Mouse (Mus musculus) urinary bladder, adult 18-20 months (tissue): ENCODE measurements around the gene Slc39a8.

Source experiments
- DNase-seq, 2 experiments: peaks; one replicate each; pipeline ENCODE4 v3.0.0; 2022; ENCODE audit warnings: low spot score in 2 of 2, mixed read lengths in 2 of 2

The Slc39a8 gene

DNA sequence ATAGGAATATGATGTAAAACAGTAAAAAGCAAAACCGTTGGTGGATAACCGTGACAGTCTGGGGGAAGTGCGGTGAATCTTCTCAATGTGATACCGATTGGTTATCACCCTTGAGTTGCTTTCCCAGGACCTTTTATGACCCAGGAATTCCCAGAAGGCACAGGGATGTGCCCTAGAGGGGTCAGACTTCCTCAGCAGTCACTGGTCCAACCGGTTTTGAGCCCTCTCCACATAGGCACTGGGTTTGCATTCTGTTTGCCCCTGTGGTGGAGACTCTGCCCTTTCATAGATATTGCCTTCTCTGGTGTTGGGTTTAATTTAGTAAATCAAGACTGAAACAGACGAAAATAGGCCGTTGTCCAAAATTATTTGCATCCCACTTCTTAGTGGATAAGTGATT, 20.8 kb downstream of the Slc39a8 start:
- DNase-seq: no peak

DNA sequence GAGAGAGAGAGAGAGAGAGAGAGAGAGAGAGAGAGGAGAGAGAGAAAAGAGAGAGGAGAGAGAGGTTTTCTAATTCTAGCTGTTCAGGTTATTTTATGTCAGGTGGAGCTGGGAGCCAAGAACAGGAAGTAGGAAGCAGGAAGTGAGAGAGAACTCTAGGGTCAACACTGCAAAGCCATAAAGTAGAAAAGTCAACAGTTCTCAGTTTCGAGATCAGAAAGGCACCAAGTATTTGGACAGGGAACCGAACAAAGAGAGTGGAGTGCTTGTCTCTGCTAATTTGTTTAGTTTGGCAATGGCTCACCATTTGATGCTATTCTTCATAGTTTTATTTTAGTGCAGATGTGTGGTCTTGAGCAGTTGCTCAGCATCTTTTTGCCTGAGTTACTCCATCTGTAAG, 26.5 kb downstream of the Slc39a8 start:
- DNase-seq: no peak

DNA sequence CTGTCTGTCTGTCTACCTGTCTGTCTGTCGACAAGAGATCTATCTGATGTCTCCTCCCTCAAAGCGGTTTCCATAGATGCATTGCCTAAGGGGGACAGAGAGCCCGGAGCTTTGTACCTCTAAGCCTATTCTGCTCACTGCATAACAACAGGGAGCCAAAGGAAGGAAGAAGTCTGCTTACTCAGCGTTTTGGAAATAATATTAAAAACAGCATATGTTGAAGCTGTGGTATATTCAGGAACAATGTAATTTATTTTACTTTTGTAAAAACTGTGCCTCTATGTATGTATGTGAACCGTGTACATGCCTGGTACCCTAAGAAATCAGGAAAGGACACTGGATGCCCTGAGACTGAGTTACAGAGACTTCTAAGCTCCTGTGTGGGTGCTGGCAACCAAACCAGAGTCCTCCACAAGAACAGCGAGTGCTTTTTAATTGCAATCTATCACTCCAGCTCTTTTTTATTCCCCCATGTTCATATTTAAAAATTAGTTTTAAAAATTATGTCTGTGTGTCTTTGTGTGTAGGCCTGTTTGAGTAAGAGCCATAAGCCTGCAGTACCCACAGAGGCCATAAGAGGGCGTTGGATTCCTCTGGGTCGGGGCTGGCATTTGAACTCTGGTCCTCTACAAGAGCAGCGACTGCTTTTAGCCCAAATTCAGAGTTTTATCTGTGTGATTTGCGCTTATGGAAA, 28.7 kb downstream of the Slc39a8 start:
- no peak for DNase-seq

DNA sequence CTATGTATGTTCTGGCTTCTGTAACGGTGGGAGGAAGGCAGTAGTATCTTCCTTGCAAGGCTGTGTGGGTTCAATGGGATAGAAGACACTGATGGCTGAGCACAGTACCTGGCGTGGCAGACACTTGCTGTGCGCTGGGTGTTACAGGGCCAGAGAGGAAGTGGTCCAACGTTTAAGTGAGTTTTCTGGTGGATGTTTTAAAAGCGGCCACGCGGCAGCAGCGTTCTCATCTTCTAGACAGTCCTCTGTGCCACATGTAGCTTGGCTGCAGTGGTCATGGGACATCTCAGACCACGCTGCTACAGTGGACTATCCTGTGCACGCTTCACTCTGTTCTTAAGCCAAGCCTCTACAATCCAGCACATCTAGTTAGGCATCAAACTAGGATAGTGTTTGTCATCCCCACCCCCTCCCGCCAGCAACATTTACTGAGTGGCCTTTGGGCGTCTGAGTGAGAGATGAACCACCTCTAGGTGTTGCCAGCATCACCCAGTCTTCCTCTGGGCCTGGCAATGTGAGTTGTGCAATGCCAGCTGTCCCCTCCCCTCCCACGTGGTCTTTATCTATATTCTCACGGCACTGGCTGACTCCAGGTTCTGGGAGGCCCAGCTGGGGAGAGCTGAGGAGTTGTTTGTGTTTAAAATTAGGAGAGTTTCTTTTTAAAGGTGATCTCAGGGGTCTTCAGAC, 29.4 kb downstream of the Slc39a8 start:
- no peak for DNase-seq

DNA sequence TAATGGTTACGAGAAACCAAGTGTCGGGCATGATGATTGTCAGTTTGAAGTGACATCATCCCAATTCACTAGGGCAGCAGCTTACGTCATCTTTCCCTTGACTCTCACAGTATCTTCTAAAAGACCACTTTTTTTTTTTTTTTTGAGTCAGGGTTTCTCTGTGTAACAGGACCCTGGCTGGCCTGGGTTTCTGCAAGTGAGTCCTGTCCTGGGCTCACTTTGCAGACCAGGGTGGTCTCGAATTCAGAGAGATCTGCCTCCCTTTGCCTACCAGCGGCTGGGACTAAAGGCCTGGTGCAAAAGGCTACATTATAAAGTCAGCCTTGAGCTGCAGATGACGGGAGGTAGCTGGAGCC, 29.9 kb downstream of the Slc39a8 start:
- DNase-seq: no peak

DNA sequence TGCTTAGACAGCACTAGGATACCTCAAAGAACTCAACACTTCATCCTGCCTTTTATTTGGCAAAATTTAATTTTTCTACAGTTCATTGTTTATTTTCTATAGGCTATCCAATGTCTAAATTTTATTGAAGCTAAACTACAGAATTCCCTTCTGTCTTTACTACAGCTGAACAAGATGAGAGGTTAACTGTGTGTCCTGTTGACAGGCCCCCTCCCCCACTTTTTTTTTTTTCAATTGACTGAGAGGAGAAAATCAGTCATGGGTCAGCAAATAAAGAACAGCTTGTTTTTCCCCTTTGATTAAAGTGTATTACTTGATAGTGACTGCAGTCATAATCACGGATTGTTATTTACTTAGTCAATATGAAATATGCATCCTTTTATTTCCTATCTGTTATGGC, 31.2 kb downstream of the Slc39a8 start:
- no peak for DNase-seq

DNA sequence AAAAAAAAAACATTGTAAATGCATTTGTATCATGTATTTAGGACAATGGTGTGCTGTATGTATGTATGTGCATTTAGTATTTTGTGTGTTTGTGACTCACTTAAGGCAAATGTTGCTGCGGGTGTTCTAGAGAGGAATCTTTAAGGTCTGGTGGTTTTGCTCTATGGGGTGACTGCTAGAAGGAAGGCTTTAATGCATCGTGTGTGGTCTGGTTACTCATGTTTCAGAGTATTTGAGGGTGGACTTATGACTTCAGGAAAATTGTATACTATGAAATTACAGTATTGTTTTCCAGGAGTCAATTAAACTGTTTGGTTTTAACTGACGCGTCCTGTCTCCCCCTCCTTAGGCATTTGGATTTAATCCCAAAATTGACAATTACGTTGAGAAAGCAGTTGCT, 32.1 kb downstream of the Slc39a8 start:
- no peak for DNase-seq

DNA sequence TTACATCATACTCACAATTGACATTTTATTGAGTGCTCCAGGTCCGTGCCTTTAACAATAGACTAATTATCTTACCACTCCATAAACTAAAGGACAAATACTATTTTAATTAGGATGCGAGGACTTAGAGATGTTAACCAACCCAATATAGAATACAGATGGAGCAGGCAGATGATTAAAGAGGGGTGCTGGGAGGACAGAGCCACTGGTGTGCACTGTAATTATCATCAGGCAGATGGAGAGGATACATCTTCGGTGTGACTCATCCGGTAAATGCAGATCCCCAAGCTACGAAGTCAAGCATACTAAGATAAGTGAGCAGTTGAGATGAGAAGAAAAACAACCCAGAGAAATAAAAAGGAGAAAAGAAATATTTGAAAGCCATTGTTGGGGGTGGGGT, 34.4 kb downstream of the Slc39a8 start:
- no peak for DNase-seq

DNA sequence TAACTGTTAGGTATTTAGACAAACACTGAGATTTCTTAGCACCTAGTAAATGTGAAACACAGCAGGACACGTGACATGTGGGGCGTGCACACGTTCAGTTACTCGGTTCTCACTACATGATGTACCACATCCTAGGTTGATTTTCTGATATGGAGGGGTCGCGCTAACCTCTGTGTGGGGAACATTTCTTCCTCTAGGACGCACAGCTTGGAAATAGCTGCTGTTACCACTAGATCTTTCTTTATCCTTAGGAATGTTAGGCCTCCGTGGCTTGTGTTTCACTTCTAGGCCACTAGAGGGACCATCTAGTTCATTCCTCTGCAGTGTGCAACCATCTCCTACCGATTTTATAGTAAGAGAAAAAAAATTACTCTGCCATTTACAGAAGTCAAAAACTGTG, 37.7 kb downstream of the Slc39a8 start:
- no peak for DNase-seq

GRCm38 (mm10) chr3:135869041-135869440, 44.0 kb downstream of the Slc39a8 start:
- DNase-seq: no peak

DNA sequence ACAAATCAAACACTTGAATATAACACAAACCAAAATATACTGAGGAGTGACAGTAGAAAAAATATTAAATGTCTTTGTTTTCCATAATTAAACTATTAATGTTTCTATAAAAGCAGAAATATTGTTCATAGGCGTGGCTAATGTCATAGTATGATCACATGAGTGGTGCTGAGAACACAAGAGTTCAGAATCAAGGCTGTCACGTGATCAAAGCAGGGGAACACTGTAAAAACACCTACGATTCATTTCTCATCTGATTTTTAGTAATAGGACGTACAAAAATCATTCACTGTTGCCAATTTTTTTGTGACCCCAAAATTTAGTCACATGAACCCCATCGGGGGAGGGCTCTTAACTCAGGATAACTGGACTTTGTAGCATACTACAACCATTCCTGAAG, 47.2 kb downstream of the Slc39a8 start:
- DNase-seq: no peak

DNA sequence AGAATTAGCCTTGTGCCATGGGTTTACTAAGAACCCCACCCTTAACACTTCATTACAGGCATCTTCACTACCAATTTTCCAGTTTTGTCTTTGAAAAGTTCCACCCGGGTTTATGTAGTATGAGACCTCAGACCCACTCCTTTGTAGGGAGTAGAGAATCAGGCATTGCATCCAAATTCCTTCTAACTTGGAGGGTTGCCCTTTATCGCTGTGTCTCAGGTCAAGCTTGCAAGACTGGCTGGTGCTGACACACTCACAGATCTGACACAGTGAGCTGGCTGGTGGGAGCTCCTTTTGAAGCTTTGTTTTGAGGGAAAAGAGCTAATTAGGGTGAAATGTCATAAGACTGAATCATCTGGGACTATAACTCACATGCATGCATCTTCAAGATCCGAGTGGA, 48.5 kb downstream of the Slc39a8 start:
- DNase-seq: no peak

DNA sequence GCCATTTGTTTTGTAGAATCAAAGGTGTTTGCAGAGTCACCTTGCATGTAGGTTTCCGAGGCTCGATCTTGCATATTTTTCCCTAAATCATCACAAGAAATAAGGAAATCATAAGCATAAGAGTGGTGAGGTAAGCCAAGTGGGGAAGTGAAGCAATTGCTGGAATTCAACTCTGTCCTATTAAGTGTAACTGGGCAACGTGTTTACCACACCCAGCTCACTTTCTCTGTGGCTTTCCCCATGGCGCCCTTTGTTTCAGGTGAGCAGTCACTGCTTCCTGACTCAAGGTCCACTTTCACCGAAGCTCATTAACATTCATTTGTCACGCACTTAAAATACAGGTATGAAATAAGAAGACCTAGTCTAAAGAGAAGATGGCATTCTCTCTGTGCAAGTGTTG, 53.0 kb downstream of the Slc39a8 start:
- DNase-seq: no peak

DNA sequence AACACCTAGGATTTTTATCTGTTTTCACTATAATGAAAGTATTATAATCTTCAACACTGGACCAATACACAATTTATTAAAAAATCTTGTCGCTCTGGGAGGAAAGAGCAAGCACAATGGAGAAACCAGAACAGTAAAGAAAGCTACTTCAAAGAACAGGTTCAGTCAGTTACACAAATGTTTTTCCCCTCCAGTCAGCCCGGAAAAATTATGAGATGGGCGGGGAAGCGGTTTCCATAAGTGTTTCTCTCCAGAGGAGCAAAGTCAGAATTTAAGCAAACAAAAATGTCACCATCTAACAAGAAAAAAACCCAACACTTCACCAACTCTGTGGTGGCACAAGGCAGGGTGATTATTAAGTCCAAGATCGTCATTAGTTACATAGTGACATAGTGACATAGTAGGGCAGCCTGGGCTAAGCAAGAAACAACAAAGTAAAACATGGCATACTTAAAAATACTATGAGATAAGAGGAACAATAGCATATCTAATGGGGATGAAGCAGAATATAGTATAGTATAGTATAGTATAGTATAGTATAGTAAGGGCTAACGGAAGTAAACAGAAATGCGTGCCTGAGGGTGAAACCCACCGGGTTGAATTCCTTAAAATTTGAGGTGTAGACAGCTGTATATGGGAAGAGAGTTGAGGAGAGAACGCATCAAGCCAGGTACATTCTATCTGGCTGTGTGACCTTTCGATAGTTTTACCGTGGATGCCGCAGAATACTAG, 61.0 kb downstream of the Slc39a8 start:
- no peak for DNase-seq

GRCm38 (mm10) chr3:135886659-135887027, 61.6 kb downstream of the Slc39a8 start:
- DNase-seq: peak; percentile 50

GRCm38 (mm10) chr3:135887033-135887855, 62.2 kb downstream of the Slc39a8 start:
- no peak for DNase-seq

- DNase-seq: no peak
Observed at GRCm38 (mm10) chr3:135887856-135888155, 62.7 kb downstream of the Slc39a8 start.

GRCm38 (mm10) chr3:135889401-135889800, 64.3 kb downstream of the Slc39a8 start:
- DNase-seq: no peak

DNA sequence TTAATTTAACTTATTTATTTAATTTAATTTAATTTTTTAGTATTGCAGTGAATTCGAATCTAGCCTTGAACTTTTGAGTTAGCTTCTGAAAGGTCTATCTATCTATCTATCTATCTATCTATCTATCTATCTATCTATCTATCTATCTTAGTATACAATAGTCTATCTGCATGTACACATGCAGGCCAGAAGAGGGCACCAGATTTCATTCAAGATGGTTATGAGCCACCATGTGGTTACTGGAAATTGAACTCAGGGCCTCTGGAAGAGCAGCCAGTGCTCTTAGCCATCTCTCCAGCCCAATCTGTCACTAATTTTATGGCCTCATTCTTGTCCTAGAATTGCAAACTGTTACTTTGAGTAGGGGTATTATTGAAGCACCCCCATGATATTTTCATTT, 78.3 kb downstream of the Slc39a8 start:
- no peak for DNase-seq

DNA sequence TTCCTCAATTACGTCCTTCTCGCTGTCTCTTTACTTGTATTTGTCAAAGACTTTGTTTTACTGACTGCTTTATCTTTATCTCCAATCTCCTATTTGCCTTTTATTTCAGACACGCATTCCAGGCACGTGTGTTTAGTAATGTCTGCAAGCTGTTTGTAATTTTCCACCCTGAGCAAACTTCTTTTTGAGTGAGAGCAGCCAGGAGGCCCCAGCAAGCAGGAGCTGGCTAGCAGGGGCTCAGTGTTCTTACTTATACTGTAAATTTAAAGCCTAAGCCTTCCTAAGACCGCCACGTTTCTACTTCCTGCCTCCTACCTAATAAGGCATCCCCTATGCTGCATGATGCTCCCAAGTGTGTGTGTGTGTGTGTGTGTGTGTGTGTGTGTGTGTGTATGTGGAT, 79.8 kb downstream of the Slc39a8 start:
- DNase-seq: no peak

GRCm38 (mm10) chr3:135905729-135906128, 80.7 kb downstream of the Slc39a8 start:
- DNase-seq: no peak

GRCm38 (mm10) chr3:135907028-135907427, 81.9 kb downstream of the Slc39a8 start:
- no peak for DNase-seq
